27 mouse cellular contexts compared by ENCODE assay signal in genomic region chr3:30048792-30049191, GRCm38 (mm10).
A peak's percentile ranks its signal among the peaks of the same experiment; 100 is the strongest.
DNase-seq lines count a peak whose midpoint lies in the region; ATAC-seq and TF ChIP-seq lines count a peak whose summit lies in the region.
"Had no signal": no experiment of that assay in that cellular context is flagged by ENCODE, and none has a peak within 500 bp of the region (broad histone marks: within the 10 kb centered on the region; RNA-seq: fewer than 3 reads in every experiment).

No protein-coding gene starts in this region.

- H3K27me3 ChIP-seq in lung, postnatal 0 days (replicated peaks; ENCODE audit: insufficient read depth, low read length): no peaks in the 10 kb centered on the region
- H3K27me3 ChIP-seq in intestine, embryonic 15.5 days (replicated peaks): 0 out of 2 replicates have a peak, but pooled peaks cover 4% of the 10 kb centered on the region
- H3K27me3 ChIP-seq in intestine, embryonic 16.5 days (replicated peaks; ENCODE audit: control insufficient read depth, insufficient read depth, low read length): peaks cover 6% of the 10 kb centered on the region; the same call in 1 of the 2 replicates
- no peaks in the 10 kb centered on the region for H3K27me3 ChIP-seq in stomach, embryonic 15.5 days (replicated peaks)
- H3K27me3 ChIP-seq: embryonic facial prominence, embryonic 13.5 days; forebrain, embryonic 12.5 days; forebrain, embryonic 15.5 days; heart, embryonic 12.5 days; heart, embryonic 15.5 days had no signal

- no peak overlapping the region for H3K4me3 ChIP-seq in lung, postnatal 0 days (ENCODE audit: low read depth, low read length)
- H3K4me3 ChIP-seq in intestine, embryonic 15.5 days (replicated peaks): no peak overlapping the region
- H3K4me3 ChIP-seq in intestine, embryonic 16.5 days (ENCODE audit: low read length): no peak overlapping the region
- no peak overlapping the region for H3K4me3 ChIP-seq in stomach, embryonic 15.5 days (replicated peaks)
- H3K4me3 ChIP-seq: embryonic facial prominence, embryonic 10.5 days; embryonic facial prominence, embryonic 13.5 days; erythroblast, embryonic 14.5 days; forebrain, embryonic 12.5 days; forebrain, embryonic 15.5 days; heart, embryonic 12.5 days; heart, embryonic 15.5 days; hindbrain, embryonic 10.5 days had no signal

- 38% methylated on average over 5 of the region's 5 CpGs for WGBS in lung, postnatal 0 days
- 47% methylated on average over 5 of the region's 5 CpGs for WGBS in intestine, embryonic 15.5 days
- WGBS in intestine, embryonic 16.5 days: 36% methylated on average over 5 of the region's 5 CpGs
- 48% methylated on average over 5 of the region's 5 CpGs for WGBS in stomach, embryonic 15.5 days

- no peak overlapping the region for H3K9ac ChIP-seq in lung, postnatal 0 days (replicated peaks; ENCODE audit: low read depth)
- H3K9ac ChIP-seq in intestine, embryonic 15.5 days: no peak overlapping the region
- no peak overlapping the region for H3K9ac ChIP-seq in intestine, embryonic 16.5 days (ENCODE audit: low read depth, low read length)
- no peak overlapping the region for H3K9ac ChIP-seq in stomach, embryonic 15.5 days
- H3K9ac ChIP-seq: embryonic facial prominence, embryonic 13.5 days; forebrain, embryonic 12.5 days; forebrain, embryonic 15.5 days; heart, embryonic 12.5 days; heart, embryonic 15.5 days had no signal

- H3K4me1 ChIP-seq in lung, postnatal 0 days (ENCODE audit: insufficient read depth, low read depth, low read length): no peaks in the 10 kb centered on the region
- H3K4me1 ChIP-seq in intestine, embryonic 15.5 days (replicated peaks): 0 out of 2 replicates have a peak, but pooled peaks cover 3% of the 10 kb centered on the region
- H3K4me1 ChIP-seq in intestine, embryonic 16.5 days (ENCODE audit: control insufficient read depth, insufficient read depth, low read length): peaks cover 8% of the 10 kb centered on the region
- H3K4me1 ChIP-seq in stomach, embryonic 15.5 days: no peaks in the 10 kb centered on the region
- H3K4me1 ChIP-seq: embryonic facial prominence, embryonic 10.5 days; embryonic facial prominence, embryonic 13.5 days; forebrain, embryonic 12.5 days; forebrain, embryonic 15.5 days; heart, embryonic 12.5 days; heart, embryonic 15.5 days; hindbrain, embryonic 10.5 days had no signal

- H3K27ac ChIP-seq in lung, postnatal 0 days (ENCODE audit: low read length): peak overlapping the region; percentile 22; the same call in 1 of the 2 replicates
- no peak overlapping the region for H3K27ac ChIP-seq in intestine, embryonic 15.5 days
- H3K27ac ChIP-seq in intestine, embryonic 16.5 days (ENCODE audit: low read length): peak overlapping the region; percentile 37; the same call in 1 of the 2 replicates
- H3K27ac ChIP-seq in stomach, embryonic 15.5 days: peak overlapping the region; percentile 41
- H3K27ac ChIP-seq: embryonic facial prominence, embryonic 10.5 days; embryonic facial prominence, embryonic 13.5 days; forebrain, embryonic 12.5 days; forebrain, embryonic 15.5 days; heart, embryonic 15.5 days; hindbrain, embryonic 10.5 days had no signal

- no peak for TF ChIP-seq CTCF in lung, postnatal 0 days (IDR thresholded peaks at IDR 0.05)

- no peak overlapping the region for H3K4me2 ChIP-seq in lung, postnatal 0 days (replicated peaks; ENCODE audit: low read depth, low read length)
- no peak overlapping the region; the same call in 1 of the 2 replicates for H3K4me2 ChIP-seq in intestine, embryonic 15.5 days (replicated peaks)
- no peak overlapping the region for H3K4me2 ChIP-seq in intestine, embryonic 16.5 days (ENCODE audit: low read depth, low read length)
- H3K4me2 ChIP-seq in stomach, embryonic 15.5 days: no peak overlapping the region
- H3K4me2 ChIP-seq: embryonic facial prominence, embryonic 13.5 days; forebrain, embryonic 12.5 days; forebrain, embryonic 15.5 days; heart, embryonic 12.5 days; heart, embryonic 15.5 days had no signal

- ATAC-seq in lung, postnatal 0 days: peak; percentile 61
- ATAC-seq in intestine, embryonic 15.5 days: 0 out of 2 replicates have a peak, but pooled peaks have one; percentile 43
- ATAC-seq in intestine, embryonic 16.5 days: peak; percentile 27
- no peak for ATAC-seq in stomach, embryonic 15.5 days (ENCODE audit: insufficient read depth, low FRiP score, low read depth)
- ATAC-seq: CD4-positive, CD25-positive, alpha-beta regulatory T cell, adult 4 months; forebrain, embryonic 15.5 days had no signal

- H3K36me3 ChIP-seq in lung, postnatal 0 days (ENCODE audit: insufficient read depth, low read length): no peaks in the 10 kb centered on the region
- no peaks in the 10 kb centered on the region for H3K36me3 ChIP-seq in intestine, embryonic 15.5 days
- no peaks in the 10 kb centered on the region for H3K36me3 ChIP-seq in intestine, embryonic 16.5 days (ENCODE audit: control insufficient read depth, insufficient read depth, low read length)
- H3K36me3 ChIP-seq in stomach, embryonic 15.5 days: no peaks in the 10 kb centered on the region
- H3K36me3 ChIP-seq: embryonic facial prominence, embryonic 10.5 days; embryonic facial prominence, embryonic 13.5 days; forebrain, embryonic 12.5 days; forebrain, embryonic 15.5 days; heart, embryonic 12.5 days; heart, embryonic 15.5 days; hindbrain, embryonic 10.5 days had no signal

- H3K9me3 ChIP-seq in lung, postnatal 0 days (ENCODE audit: low read length): no peaks in the 10 kb centered on the region
- H3K9me3 ChIP-seq in intestine, embryonic 15.5 days: no peaks in the 10 kb centered on the region
- no peaks in the 10 kb centered on the region for H3K9me3 ChIP-seq in intestine, embryonic 16.5 days (ENCODE audit: control insufficient read depth, low read length)
- H3K9me3 ChIP-seq in stomach, embryonic 15.5 days: no peaks in the 10 kb centered on the region
- H3K9me3 ChIP-seq: embryonic facial prominence, embryonic 10.5 days; embryonic facial prominence, embryonic 13.5 days; forebrain, embryonic 12.5 days; forebrain, embryonic 15.5 days; heart, embryonic 12.5 days; heart, embryonic 15.5 days; hindbrain, embryonic 10.5 days had no signal

- DNase-seq in lung, postnatal 0 days (ENCODE audit: low spot score): peak; percentile 33
- DNase-seq in lung, postnatal 4 days: no peak
- DNase-seq in layer of hippocampus, postnatal 25 days (ENCODE audit: extremely low spot score in 1 of 2, low spot score in 1 of 2): no peak
- DNase-seq in right cerebral cortex, adult 2 months (ENCODE audit: low spot score in 2 of 2): no peak
- DNase-seq in layer of hippocampus, postnatal 36 days: no peak
- DNase-seq: adrenal gland, adult 2 months; adrenal gland, postnatal 25 days; cerebellum, adult 11-12 months; cerebellum, adult 8-10 months; cerebellum, postnatal 36 days; embryo, embryonic 11 days; gastrocnemius, postnatal 25 days; heart, adult 18-20 months; heart, postnatal 10 days; heart, postnatal 36 days had no signal

- no peak for TF ChIP-seq EP300 in lung, postnatal 0 days (IDR thresholded peaks at IDR 0.05)
